Mouse (Mus musculus) right cerebral cortex, postnatal 10 days (tissue): ENCODE results near the gene Ptpre.

Experiments used
- DNase-seq, 2 experiments: peaks; one replicate each; pipeline ENCODE4 v3.0.0; 2021; ENCODE audit warnings: low spot score in 2 of 2

The Ptpre gene

GRCm38 (mm10) chr7:135723672-135724341 lies 186.5 kb downstream of the Ptpre start:
- DNase-seq, result no peak

GRCm38 (mm10) chr7:135726707-135727106 lies 189.4 kb downstream of the Ptpre start:
- no peak for DNase-seq

- no peak for DNase-seq
Measured at GRCm38 (mm10) chr7:135728038-135728437, 190.8 kb downstream of the Ptpre start.

- DNase-seq, result no peak
Measured at GRCm38 (mm10) chr7:135734379-135734778, 197.1 kb downstream of the Ptpre start.

- no peak for DNase-seq
Measured at GRCm38 (mm10) chr7:135734911-135735646, 197.8 kb downstream of the Ptpre start.
